Mouse (Mus musculus) telencephalon, adult 2 months (tissue): ENCODE measurements around the gene Svs6.
"Not testable (repeated sequence)": the region's sequence is repeated elsewhere in the genome, so short reads cannot be mapped to it uniquely, and the experiment has no call there.

Source experiments
- DNase-seq: peaks from one replicate; pipeline ENCODE4 v3.0.0-alpha.2; 2011; ENCODE audit warnings: low read depth, low spot score

Gene Svs6

DNA sequence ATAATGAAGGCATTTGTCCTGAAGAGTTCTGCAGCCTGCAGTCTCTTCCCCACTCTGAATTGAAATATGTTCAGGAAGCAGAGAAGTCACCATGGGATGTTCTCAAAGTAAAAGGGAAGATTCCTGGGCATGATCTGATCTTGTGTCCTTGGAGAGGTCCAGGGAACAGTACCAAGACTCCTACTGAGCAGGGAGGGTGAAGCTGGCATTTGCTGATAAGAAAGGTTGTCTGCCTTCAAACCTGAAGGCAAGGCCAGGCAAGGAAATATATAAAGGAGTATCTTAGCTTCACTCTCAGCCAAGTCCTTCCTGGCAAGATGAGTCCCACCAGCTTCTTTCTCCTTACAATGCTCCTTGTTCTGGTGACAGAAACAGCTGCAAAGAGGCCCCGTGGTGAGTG is at the start of gene Svs6:
TSS of gene Svs6 (plus strand) at position 301 of the 400 bp plus-strand sequence.
- DNase-seq, result not testable (repeated sequence)

GRCm38 (mm10) chr2:164278359-164278758 is 38.2 kb upstream of the Svs6 start, which contains the start of gene Svs4:
Svs4 (minus strand) TSS chr2:164278459.
- DNase-seq, result no peak

- not testable (repeated sequence) for DNase-seq
Measured at GRCm38 (mm10) chr2:164288968-164289367, 27.6 kb upstream of the Svs6 start, which contains the start of gene Svs3a. Svs3a (plus strand) TSS chr2:164289268.

DNA sequence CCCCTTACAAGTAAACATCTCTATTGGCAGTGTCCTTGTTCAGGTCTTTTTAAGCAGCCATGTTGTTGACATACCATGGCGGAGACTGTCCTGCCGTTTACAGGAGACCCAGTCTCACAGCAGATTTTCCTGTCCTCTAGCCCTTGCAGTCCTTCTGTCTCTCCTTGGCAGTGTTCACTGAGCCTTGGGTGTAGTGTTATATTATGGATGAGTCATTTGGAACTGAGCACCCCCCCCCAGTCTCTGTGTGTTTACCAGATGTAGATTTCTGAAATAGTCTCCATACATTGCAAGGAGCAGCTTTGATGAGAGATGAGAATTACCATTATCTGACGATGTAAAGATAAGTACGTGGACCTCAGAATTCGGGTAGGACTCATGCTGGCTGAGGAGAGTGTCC is 4.0 kb upstream of the Svs6 start:
- peak; percentile 38 for DNase-seq

GRCm38 (mm10) chr2:164315460-164315859 is 1.1 kb upstream of the Svs6 start:
- DNase-seq, result peak; percentile 34

GRCm38 (mm10) chr2:164320983-164321382 is 4.4 kb downstream of the Svs6 start:
- no peak for DNase-seq

DNA sequence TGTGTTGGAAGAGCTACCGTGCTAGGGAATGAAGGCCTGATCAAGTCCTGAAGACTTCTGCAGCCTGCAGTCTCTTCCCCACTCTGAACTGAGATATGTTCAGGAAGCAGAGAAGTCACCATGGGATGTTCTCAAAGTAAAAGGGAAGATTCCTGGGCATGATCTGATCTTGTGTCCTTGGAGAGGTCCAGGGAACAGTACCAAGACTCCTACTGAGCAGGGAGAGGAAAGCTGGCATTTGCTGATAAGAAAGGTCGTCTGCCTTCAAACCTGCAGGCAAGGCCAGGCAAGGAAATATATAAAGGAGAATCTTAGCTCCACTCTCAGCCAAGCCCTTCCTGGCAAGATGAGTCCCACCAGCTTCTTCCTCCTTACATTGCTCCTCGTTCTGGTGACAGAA is 15.9 kb downstream of the Svs6 start, which contains the start of gene Svs5:
TSS of gene Svs5 (plus strand) at position 301 of the 400 bp plus-strand sequence.
- DNase-seq, result not testable (repeated sequence)

DNA sequence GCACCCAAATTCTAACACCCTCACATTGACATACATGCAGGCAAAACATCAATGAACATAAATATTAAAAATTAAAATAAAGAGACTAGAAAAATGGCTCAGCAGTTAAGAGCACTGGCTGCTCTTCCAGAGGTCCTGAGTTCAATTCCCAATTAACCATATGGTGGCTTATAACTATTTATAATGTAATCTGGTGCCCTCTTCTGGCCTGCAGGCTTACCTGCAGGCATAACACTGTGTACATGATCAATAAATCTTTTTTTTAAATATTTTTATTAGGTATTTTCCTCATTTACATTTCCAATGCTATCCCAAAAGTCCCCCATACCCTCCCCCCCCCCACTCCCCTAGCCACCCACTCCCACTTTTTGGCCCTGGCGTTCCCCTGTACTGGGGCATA is 27.2 kb downstream of the Svs6 start:
- DNase-seq, result not testable (repeated sequence)

- not testable (repeated sequence) for DNase-seq
Measured at GRCm38 (mm10) chr2:164347697-164348096, 31.1 kb downstream of the Svs6 start.

GRCm38 (mm10) chr2:164348980-164349379 is 32.4 kb downstream of the Svs6 start:
- DNase-seq, result no peak

DNA sequence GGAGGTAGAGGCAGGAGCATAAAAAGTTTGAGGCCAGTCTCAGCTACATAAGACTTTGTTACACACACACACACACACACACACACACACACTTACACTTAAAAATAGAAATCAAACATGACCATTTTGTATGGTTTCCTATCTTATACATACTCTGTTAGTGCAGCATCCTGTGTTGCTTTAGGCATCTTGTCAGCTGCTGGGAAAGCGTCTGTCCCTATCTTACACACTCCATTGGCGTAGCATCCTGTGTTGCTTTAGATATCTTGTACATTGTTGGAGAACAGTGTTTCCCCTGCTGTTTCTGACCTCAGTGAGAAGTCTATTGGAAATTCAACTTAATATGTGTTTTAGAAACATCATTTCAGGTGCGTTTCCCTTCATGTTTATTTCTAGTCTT is 36.1 kb downstream of the Svs6 start:
- DNase-seq, result no peak

DNA sequence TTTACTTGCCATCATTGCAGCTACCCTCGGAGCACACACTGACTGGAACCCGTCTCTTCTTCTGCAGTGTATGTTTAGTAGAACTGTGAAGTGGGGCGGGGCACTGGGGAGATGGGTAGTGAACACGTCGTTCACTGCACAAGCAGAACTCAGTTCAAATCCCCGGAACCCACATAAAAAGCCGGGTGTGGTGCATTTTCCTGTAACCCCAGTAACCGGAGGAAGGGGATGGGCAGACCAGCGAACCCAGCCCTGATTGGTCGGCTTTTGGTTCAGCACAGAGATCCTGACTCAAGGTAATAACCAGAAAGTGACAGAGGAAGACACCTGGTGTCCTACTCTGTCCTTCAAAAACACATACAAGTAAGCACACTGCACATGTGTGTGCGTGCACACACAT is 36.8 kb downstream of the Svs6 start:
- DNase-seq, result no peak

DNA sequence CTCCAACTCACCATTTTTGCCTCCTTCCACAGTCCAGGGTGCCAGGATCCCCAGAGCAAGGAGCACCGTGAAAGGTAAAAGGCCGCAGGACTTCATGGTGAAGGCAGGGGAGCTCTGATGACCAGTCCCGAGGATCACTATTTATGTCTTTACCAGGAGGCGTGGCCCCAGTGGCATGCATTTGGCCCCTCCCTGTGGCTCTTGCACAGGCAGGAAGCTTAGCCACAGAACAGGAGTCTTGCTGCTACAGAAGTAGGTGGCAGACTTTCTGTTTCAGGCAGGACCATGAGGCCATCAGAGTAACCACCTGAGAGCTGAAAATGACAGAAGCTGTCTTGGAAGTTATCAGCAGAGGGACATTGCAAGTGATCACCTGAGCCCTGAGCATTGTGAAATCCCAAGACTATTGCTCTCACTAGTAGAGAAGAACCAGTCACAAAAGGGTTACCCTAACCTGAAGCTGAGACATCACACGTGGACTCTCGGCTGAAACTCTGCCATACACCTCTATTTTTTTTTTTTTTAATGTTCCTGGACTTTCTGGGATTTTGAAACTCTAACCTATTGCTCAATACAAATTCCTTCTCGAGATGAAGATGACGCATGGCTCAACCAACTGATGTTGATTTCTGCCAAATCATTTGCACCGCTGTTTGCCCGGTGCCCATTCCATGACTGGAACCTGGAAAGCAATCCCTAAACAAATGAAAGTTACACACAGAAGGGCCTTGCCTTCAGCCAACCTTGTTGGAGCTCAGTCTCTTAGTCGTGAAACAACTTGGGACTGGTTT is 39.8 kb downstream of the Svs6 start:
- no peak for DNase-seq

GRCm38 (mm10) chr2:164358373-164358772 is 41.8 kb downstream of the Svs6 start:
- no peak for DNase-seq

DNA sequence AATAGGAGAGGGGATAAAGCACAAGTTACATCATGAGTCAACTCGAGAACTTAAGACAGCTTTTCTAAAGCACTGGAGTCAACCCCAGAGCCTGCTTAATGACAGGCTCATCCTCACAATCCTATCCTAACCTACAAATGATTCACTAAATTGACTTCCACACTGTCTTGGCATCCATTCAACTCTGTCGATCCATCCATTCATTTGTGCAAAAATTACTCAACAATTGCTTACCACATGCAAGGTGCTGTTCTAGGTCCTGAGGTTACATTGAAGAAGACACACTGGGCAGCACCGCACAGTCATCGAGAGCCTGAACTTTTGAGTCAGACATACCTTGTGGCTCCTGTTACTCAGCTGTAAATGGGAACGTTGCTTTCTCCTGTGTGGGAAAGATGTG is 42.5 kb downstream of the Svs6 start:
- DNase-seq, result no peak

DNA sequence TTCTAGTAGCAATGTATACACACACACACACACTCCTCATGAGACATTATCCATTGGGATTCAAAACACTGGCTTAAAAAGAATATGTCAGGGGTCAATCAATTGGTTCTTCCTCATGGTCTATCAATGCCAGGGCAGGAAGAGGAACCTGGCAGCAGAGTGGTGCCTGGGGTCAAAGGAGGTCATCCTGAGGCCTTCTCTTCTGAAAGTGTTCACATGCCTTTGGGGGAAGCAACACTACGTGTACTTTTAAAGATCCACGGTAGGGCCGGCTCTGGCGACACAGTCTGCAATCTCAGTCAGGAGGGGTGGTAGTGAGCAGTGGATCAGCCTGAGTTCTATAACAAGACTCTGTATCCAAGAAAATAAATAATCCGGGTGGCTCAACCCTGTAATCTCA is 43.1 kb downstream of the Svs6 start:
- no peak for DNase-seq

DNA sequence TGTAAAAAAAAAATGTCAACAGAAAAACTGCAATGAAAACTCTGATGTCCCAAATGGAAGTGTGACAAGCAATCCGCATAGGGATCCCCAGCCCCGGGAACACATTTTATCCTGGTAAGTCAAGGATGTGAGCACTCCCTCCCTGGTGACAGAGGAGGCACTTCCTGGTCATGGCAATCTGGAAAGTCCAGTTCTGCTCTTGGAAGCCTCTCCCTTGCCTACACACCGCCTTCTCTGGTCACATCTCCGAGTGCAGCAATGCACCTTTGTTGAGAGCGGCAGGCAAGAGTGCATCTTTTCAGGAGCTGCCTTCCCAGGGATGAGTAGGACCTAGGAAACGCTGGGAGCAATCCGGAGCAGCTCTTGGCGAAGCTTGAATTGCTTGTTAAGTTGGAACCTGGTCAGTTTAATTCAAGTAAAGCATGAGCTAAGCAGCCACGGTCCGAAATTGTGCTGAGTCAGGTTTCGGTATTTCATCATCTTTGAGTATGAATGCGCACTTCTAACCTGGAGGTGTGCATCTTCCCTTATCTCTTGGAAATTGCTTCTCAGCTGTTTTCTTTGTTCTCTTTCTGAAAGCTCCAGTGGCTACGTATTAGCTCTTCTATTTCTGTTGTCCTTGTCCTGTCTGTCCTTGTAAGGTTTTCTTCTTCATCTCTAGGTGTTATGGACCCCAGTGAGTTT is 44.6 kb downstream of the Svs6 start:
- DNase-seq, result no peak

GRCm38 (mm10) chr2:164366947-164367346 is 50.4 kb downstream of the Svs6 start:
- DNase-seq, result no peak
